Mouse (Mus musculus): Measurements from ENCODE around the gene Cyp2c29. TPM values are rescaled to one million over a fixed set of nuclear protein-coding genes. Genes with fewer than 3 reads are reported as not detected.
"Not testable (repeated sequence)": the region's sequence is repeated elsewhere in the genome, so short reads cannot be mapped to it uniquely, and the experiment has no call there.

The Cyp2c29 gene
- not detected in 2 replicates for total RNA-seq (2017)

- not testable (repeated sequence) for ATAC-seq (replicated peaks in 1 of 2; ENCODE audit: insufficient read depth in 1 of 2, low FRiP score in 2 of 2, low TSS enrichment in 1 of 2, low read depth in 1 of 2, poor library complexity in 2 of 2, severe bottlenecking in 2 of 2)
Observed at GRCm38 (mm10) chr19:39269105-39269504, at the start of gene Cyp2c29. TSS of gene Cyp2c29 (plus strand) at chr19:39269405.

DNA sequence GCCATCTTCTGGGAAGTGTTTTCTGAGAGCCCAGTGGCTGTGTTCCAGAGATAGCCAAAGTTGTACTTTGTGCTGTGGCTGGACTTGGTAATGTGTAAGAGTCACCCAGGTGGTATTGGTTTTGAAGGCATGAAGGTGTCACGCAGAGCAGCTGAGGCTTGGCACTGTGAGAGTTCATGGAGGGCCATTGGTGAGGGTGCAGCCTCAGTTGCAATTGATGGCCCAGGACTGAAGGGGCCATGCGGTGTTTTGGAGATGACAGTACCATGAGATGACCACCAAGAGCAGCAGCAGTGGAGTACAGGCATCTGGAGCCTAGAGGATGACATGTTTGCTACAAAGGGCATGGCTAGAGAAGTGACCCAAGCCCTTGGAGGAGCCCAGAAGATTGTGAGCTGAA, 2.2 kb upstream of the Cyp2c29 start:
- ATAC-seq (replicated peaks in 1 of 2; ENCODE audit: insufficient read depth in 1 of 2, low FRiP score in 2 of 2, low TSS enrichment in 1 of 2, low read depth in 1 of 2, poor library complexity in 2 of 2, severe bottlenecking in 2 of 2) = not testable (repeated sequence)

GRCm38 (mm10) chr19:39282801-39283200, 13.6 kb downstream of the Cyp2c29 start:
- no peak for ATAC-seq (replicated peaks in 1 of 2; ENCODE audit: insufficient read depth in 1 of 2, low FRiP score in 2 of 2, low TSS enrichment in 1 of 2, low read depth in 1 of 2, poor library complexity in 2 of 2, severe bottlenecking in 2 of 2)

- ATAC-seq (replicated peaks in 1 of 2; ENCODE audit: insufficient read depth in 1 of 2, low FRiP score in 2 of 2, low TSS enrichment in 1 of 2, low read depth in 1 of 2, poor library complexity in 2 of 2, severe bottlenecking in 2 of 2) = no peak
Observed at GRCm38 (mm10) chr19:39285637-39286036, 16.4 kb downstream of the Cyp2c29 start.

DNA sequence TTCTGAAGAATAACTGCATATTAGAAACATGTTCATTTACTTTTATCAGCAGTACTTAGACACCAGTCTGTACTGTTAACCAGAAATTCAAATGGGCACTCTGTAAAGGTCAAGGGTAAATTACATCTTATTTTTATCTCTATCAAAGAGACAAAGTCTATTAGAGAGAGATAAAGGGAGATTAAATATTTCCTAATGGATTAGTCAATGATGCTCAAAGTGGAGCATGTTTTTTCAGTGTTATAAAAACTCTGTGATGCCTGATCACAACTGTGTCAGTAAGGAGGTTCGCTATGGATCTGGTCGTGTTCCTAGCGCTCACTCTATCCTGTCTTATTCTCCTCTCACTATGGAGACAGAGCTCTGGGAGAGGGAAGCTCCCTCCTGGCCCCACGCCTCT, 17.6 kb downstream of the Cyp2c29 start:
- no peak for ATAC-seq (replicated peaks in 1 of 2; ENCODE audit: insufficient read depth in 1 of 2, low FRiP score in 2 of 2, low TSS enrichment in 1 of 2, low read depth in 1 of 2, poor library complexity in 2 of 2, severe bottlenecking in 2 of 2)

- ATAC-seq (replicated peaks in 1 of 2; ENCODE audit: insufficient read depth in 1 of 2, low FRiP score in 2 of 2, low TSS enrichment in 1 of 2, low read depth in 1 of 2, poor library complexity in 2 of 2, severe bottlenecking in 2 of 2) = no peak
Observed at GRCm38 (mm10) chr19:39288978-39289377, 19.8 kb downstream of the Cyp2c29 start.

Other genes starting within 250 kb of the Cyp2c29 start
- gene Cyp2c65, start 208.4 kb upstream of the Cyp2c29 start, total RNA-seq (2017) = not detected in 2 replicates
- not detected in 2 replicates for gene Cyp2c66, start 155.5 kb upstream of the Cyp2c29 start, total RNA-seq (2017)
- not detected in 2 replicates for gene Cyp2c38, start 193.7 kb downstream of the Cyp2c29 start, total RNA-seq (2017)
- not detected in 2 replicates for gene Cyp2c39, start 241.5 kb downstream of the Cyp2c29 start, total RNA-seq (2017)

Measured in hematopoietic stem cell, adult 5-6 weeks (primary cell).